Mouse (Mus musculus) adrenal gland, postnatal 0 days (tissue): ENCODE data around the gene Ube2d1. TPM values are rescaled to one million over a fixed set of nuclear protein-coding genes. Genes with fewer than 3 reads are reported as not detected.

Experiments
- polyA plus RNA-seq: library from polyadenylated mRNA; unstranded; fragments of >200 nt; fragmentation: Nextera tagmentation; extraction: Ambion mirVana; gene quantifications from 2 replicates; pipeline ENCODE4 v1.2.1, GENCODE M21; 2015

The Ube2d1 gene
- 39.5 and 51.0 TPM in 2 replicates for polyA plus RNA-seq

GRCm38 (mm10) chr10:71285126-71285580 lies at the start of gene Ube2d1:
Gene Ube2d1, minus strand, starts transcription at chr10:71285262.

GRCm38 (mm10) chr10:71238240-71238554 lies 46.9 kb downstream of the Ube2d1 start, which contains the start of gene Tfam:
Gene Tfam, minus strand, starts transcription at chr10:71238280.

Other genes starting within 250 kb of the Ube2d1 start
- gene Bicc1, start 125.6 kb downstream of the Ube2d1 start, polyA plus RNA-seq, result 20.9 and 28.4 TPM in 2 replicates
- gene Tfam, start 47.0 kb downstream of the Ube2d1 start, polyA plus RNA-seq, result 64.4 and 72.7 TPM in 2 replicates
- gene Cisd1, start 59.7 kb upstream of the Ube2d1 start, polyA plus RNA-seq, result 83.7 and 93.7 TPM in 2 replicates
- 4.8 and 6.0 TPM in 2 replicates for gene Ipmk, start 62.5 kb upstream of the Ube2d1 start, polyA plus RNA-seq